Mouse (Mus musculus): Measurements from ENCODE around the gene Lmx1b. TPM values are rescaled to one million over a fixed set of nuclear protein-coding genes. Genes with fewer than 3 reads are reported as not detected.

Lmx1b gene
- polyA plus RNA-seq, 1 experiment from 2014 or later, result not detected

- no peak overlapping the region for H3K9ac ChIP-seq (ENCODE audit: low read length)
- DNase-seq (ENCODE audit: low spot score), result peak; percentile 73
- no peaks in the 10 kb centered on the region for H3K36me3 ChIP-seq (ENCODE audit: control insufficient read depth, insufficient read depth, low read length)
- 0 out of 2 replicates have a peak, but pooled peaks cover 4% of the 10 kb centered on the region for H3K4me1 ChIP-seq (replicated peaks; ENCODE audit: control insufficient read depth, insufficient read depth)
- H3K27ac ChIP-seq (replicated peaks), result no peak overlapping the region
- no peak overlapping the region for H3K4me3 ChIP-seq (ENCODE audit: low read depth, low read length)
- ATAC-seq (ENCODE audit: low FRiP score, low TSS enrichment), result 0 out of 2 replicates have a peak, but pooled peaks have one; percentile 27
- no peak overlapping the region for H3K4me2 ChIP-seq (replicated peaks; ENCODE audit: low read depth)
- WGBS, result 5% methylated on average over 11 of the region's 11 CpGs
- TF ChIP-seq CTCF (IDR thresholded peaks at IDR 0.05; ENCODE audit: low read depth), result peak; percentile 84
- TF ChIP-seq EP300 (optimal IDR thresholded peaks at IDR 0.05), result no peak
- H3K9me3 ChIP-seq (ENCODE audit: control insufficient read depth, low read length), result no peaks in the 10 kb centered on the region
- peaks cover 4% of the 10 kb centered on the region; the same call in 1 of the 2 replicates for H3K27me3 ChIP-seq (ENCODE audit: control insufficient read depth, insufficient read depth, low read length)
Observed at GRCm38 (mm10) chr2:33542696-33543428, 97.4 kb downstream of the Lmx1b start.

GRCm38 (mm10) chr2:33525274-33526055 lies 114.8 kb downstream of the Lmx1b start:
- Histone ChIP-seq H3K9me3 (ENCODE audit: control insufficient read depth, low read length) (no peaks in the 10 kb centered on the region; the same call in 1 of the 2 replicates), H3K27ac (replicated peaks) (no peak overlapping the region), H3K27me3 (ENCODE audit: control insufficient read depth, insufficient read depth, low read length) (no peaks in the 10 kb centered on the region), H3K36me3 (ENCODE audit: control insufficient read depth, insufficient read depth, low read length) (no peaks in the 10 kb centered on the region), H3K4me2 (replicated peaks; ENCODE audit: low read depth) (no peak overlapping the region), H3K4me3 (ENCODE audit: low read depth, low read length) (no peak overlapping the region), H3K9ac (ENCODE audit: low read length) (no peak overlapping the region), H3K4me1 (replicated peaks; ENCODE audit: control insufficient read depth, insufficient read depth) (no peaks in the 10 kb centered on the region)
- DNase-seq (ENCODE audit: low spot score) (no peak), ATAC-seq (ENCODE audit: low FRiP score, low TSS enrichment) (no peak)
- TF ChIP-seq CTCF (IDR thresholded peaks at IDR 0.05; ENCODE audit: low read depth) (no peak), EP300 (optimal IDR thresholded peaks at IDR 0.05) (no peak)
- WGBS, result 62% methylated on average over 5 of the region's 5 CpGs

- TF ChIP-seq EP300 (optimal IDR thresholded peaks at IDR 0.05), result no peak
- no peak for TF ChIP-seq CTCF (IDR thresholded peaks at IDR 0.05; ENCODE audit: low read depth)
- no peaks in the 10 kb centered on the region for H3K36me3 ChIP-seq (ENCODE audit: control insufficient read depth, insufficient read depth, low read length)
- DNase-seq (ENCODE audit: low spot score), result no peak
- no peak for ATAC-seq (ENCODE audit: low FRiP score, low TSS enrichment)
- no peaks in the 10 kb centered on the region for H3K9me3 ChIP-seq (ENCODE audit: control insufficient read depth, low read length)
- H3K9ac ChIP-seq (ENCODE audit: low read length), result no peak overlapping the region
- H3K4me1 ChIP-seq (replicated peaks; ENCODE audit: control insufficient read depth, insufficient read depth), result no peaks in the 10 kb centered on the region
- H3K4me3 ChIP-seq (ENCODE audit: low read depth, low read length), result no peak overlapping the region
- H3K4me2 ChIP-seq (replicated peaks; ENCODE audit: low read depth), result no peak overlapping the region
- WGBS, result 75% methylated on average over 19 of the region's 19 CpGs
- H3K27me3 ChIP-seq (ENCODE audit: control insufficient read depth, insufficient read depth, low read length), result no peaks in the 10 kb centered on the region
- no peak overlapping the region for H3K27ac ChIP-seq (replicated peaks)
Observed at GRCm38 (mm10) chr2:33515856-33516255, 124.5 kb downstream of the Lmx1b start.

GRCm38 (mm10) chr2:33515431-33515830 lies 124.9 kb downstream of the Lmx1b start:
- no peak overlapping the region for H3K27ac ChIP-seq (replicated peaks)
- no peaks in the 10 kb centered on the region for H3K36me3 ChIP-seq (ENCODE audit: control insufficient read depth, insufficient read depth, low read length)
- 78% methylated on average over 8 of the region's 8 CpGs for WGBS
- no peaks in the 10 kb centered on the region for H3K27me3 ChIP-seq (ENCODE audit: control insufficient read depth, insufficient read depth, low read length)
- H3K4me2 ChIP-seq (replicated peaks; ENCODE audit: low read depth), result no peak overlapping the region
- no peaks in the 10 kb centered on the region for H3K4me1 ChIP-seq (replicated peaks; ENCODE audit: control insufficient read depth, insufficient read depth)
- TF ChIP-seq CTCF (IDR thresholded peaks at IDR 0.05; ENCODE audit: low read depth) (no peak), EP300 (optimal IDR thresholded peaks at IDR 0.05) (no peak)
- ATAC-seq (ENCODE audit: low FRiP score, low TSS enrichment) (no peak), DNase-seq (ENCODE audit: low spot score) (no peak)
- no peak overlapping the region for H3K4me3 ChIP-seq (ENCODE audit: low read depth, low read length)
- no peak overlapping the region for H3K9ac ChIP-seq (ENCODE audit: low read length)
- no peaks in the 10 kb centered on the region for H3K9me3 ChIP-seq (ENCODE audit: control insufficient read depth, low read length)

Other genes starting within 250 kb of the Lmx1b start
- gene Zbtb34, start 209.2 kb downstream of the Lmx1b start, polyA plus RNA-seq (2015; fragmentation: Nextera tagmentation; extraction: Ambion mirVana), result 2.6 and 3.3 TPM in 2 replicates
- 9.6 and 12.9 TPM in 2 replicates for gene Zbtb43, start 172.0 kb downstream of the Lmx1b start, polyA plus RNA-seq (2015; fragmentation: Nextera tagmentation; extraction: Ambion mirVana)
- gene Mvb12b, start 247.4 kb upstream of the Lmx1b start, polyA plus RNA-seq (2015; fragmentation: Nextera tagmentation; extraction: Ambion mirVana), result 10.2 and 11.3 TPM in 2 replicates

Measured in stomach, postnatal 0 days (tissue).